Mouse (Mus musculus) cortical plate, adult 2 months (tissue): ENCODE data around the gene Kcnj11.

Source experiments
- CTCF ChIP-seq: fragments of 200-500 bp; IDR thresholded peaks from 2 replicates; pipeline ENCODE4 v1.5.1; 2011; ENCODE audit warnings: mild to moderate bottlenecking, control low read depth, low read length; ENCODE audit not compliant: insufficient read depth; ENCODE audit errors: extremely low read depth
- POLR2A ChIP-seq: fragments of 200-500 bp; IDR thresholded peaks from 2 replicates; pipeline ENCODE4 v1.6.1; 2011; ENCODE audit warnings: mild to moderate bottlenecking, low read length, control low read depth; ENCODE audit not compliant: insufficient read depth; ENCODE audit errors: extremely low read depth

DNA sequence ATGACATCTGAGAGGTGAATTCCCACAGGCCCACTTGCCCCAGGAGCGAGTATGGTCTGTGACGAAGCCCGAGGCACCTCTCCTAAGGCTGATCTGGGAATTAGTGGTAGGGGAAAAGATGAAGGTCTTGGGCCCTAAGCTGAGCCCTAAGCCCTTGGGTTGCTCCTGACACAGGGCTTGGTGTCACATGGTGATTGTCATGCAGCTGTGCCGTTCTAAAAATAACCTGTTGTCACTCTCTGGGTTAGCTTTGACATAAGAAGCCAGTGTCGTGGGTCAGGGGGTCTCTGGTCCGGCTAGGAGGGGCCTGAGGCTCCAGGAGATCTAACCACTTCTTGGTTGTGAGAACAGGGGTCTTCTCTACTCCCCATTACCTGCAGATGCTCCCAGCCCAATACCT lies 11.4 kb upstream of the Kcnj11 start:
- TF ChIP-seq CTCF (no peak), POLR2A (no peak)
